Comparison of ENCODE assay signal across 8 mouse cellular contexts in the genomic region with DNA sequence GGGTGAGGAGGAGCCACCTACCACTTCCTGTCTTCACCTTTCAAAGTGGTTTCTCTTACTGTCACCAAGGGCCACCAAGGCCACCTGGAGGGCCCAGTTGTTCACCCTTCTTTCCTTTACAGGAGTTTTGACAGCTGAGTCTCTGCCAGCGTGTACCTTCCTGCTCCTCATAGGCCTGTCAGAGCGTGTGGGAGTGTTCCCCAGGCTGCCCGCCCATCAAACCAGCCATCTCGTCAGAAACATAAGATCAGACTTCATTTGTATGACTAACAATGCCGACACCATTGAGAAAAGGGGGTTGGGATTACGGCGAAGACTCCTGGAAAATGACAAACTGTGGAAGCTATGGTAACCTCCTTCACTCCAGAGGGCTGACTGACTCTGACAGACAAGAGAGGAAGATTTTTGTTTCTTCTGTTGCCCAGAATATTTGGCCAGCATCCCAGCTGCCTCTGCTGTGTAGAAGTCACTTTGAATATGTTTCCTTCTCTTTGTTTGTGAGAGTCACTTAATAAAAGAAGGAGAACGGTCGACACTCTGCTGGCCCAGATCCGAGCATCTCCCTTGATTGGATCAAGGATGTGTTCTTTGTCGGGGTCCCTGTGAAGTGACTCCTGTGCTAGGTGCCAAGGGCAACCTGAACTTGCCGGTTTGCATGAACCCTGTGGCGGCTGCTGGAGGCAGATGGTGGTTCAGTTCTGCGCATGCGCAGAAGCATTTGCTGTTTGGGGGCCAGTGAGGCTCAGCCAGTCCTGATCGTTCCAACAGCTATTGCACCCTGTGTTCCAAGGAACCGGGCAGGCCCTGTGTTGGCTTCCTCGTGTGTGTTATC. TPM values are rescaled to one million over a fixed set of nuclear protein-coding genes. Genes with fewer than 3 reads are reported as not detected.
DNase-seq lines count a peak whose midpoint lies in the region; ATAC-seq and TF ChIP-seq lines count a peak whose summit lies in the region.

No protein-coding gene starts in this region.

- no peaks in the 10 kb centered on the region for H3K36me3 ChIP-seq in midbrain, postnatal 0 days (ENCODE audit: insufficient read depth, low read length)

- H3K27me3 ChIP-seq in midbrain, postnatal 0 days (ENCODE audit: insufficient read depth, low read length) = no peaks in the 10 kb centered on the region; the same call in 1 of the 2 replicates

- WGBS in midbrain, postnatal 0 days = 54% methylated on average over 18 of the region's 18 CpGs

- H3K9ac ChIP-seq in midbrain, postnatal 0 days (replicated peaks; ENCODE audit: low read length, poor library complexity, severe bottlenecking) = no peak overlapping the region

- no peak overlapping the region for H3K4me2 ChIP-seq in midbrain, postnatal 0 days (ENCODE audit: low read depth, low read length, poor library complexity, severe bottlenecking)

- DNase-seq in frontal cortex, postnatal 14 days (ENCODE audit: low spot score in 2 of 2) = peak; percentile 44 to 47
- peak; percentile 45 for DNase-seq in cerebellum, adult 8-10 months
- peak; percentile 65 to 77 for DNase-seq in layer of hippocampus, adult 8-10 months (ENCODE audit: low spot score in 2 of 2)
- DNase-seq in midbrain, postnatal 0 days (ENCODE audit: low spot score) = peak; percentile 94
- no peak for DNase-seq in embryo, embryonic 9.5 days (ENCODE audit: extremely low spot score)
- DNase-seq in T-cell, adult 2 months (ENCODE audit: low spot score) = no peak
- DNase-seq in c-Kit-positive CD71-positive TER-119-positive erythroid progenitor cells, embryonic 14.5 days (ENCODE audit: low spot score) = no peak

- H3K27ac ChIP-seq in midbrain, postnatal 0 days (ENCODE audit: low read depth, low read length) = 0 out of 2 replicates have a peak overlapping the region, but pooled peaks have one; percentile 21

- no peak; the same call in 1 of the 2 replicates for ATAC-seq in frontal cortex, adult (ENCODE audit: low TSS enrichment)
- peak; percentile 57 for ATAC-seq in midbrain, postnatal 0 days (ENCODE audit: low FRiP score)

- H3K4me1 ChIP-seq in midbrain, postnatal 0 days (ENCODE audit: insufficient read depth, low read length) = 0 out of 2 replicates have a peak, but pooled peaks cover 3% of the 10 kb centered on the region

- no peak for TF ChIP-seq CTCF in midbrain, postnatal 0 days (IDR thresholded peaks at IDR 0.05)

- no peaks in the 10 kb centered on the region for H3K9me3 ChIP-seq in midbrain, postnatal 0 days (ENCODE audit: low read length)

- no peak overlapping the region for H3K4me3 ChIP-seq in midbrain, postnatal 0 days (ENCODE audit: low read depth, low read length)

RNA-seq across cellular contexts. Expression of gene Klhdc7a, which starts 34.6 kb away (rescaled TPM):
- 10 to 100 TPM in 1 of 4 experiments, 1 to 10 TPM in 3; 8.2 to 10.8 (median 9.0) TPM for total RNA-seq in layer of hippocampus, adult 8-10 months (2022)
- 1.1 and 1.4 TPM in 2 replicates for total RNA-seq in midbrain, postnatal 0 days (2014; rRNA removed)
- polyA plus RNA-seq in midbrain, postnatal 0 days (2015; fragmentation: Nextera tagmentation; extraction: Ambion mirVana) = 0.25 and 0.36 TPM in 2 replicates

Comparison
In these comparisons a context has a peak if more than half of its experiments do, and no peak if none do; other contexts are left out.
1. DNase-seq: peak in frontal cortex, postnatal 14 days (2 of 2), cerebellum, adult 8-10 months (single experiment), layer of hippocampus, adult 8-10 months (2 of 2) and midbrain, postnatal 0 days (single experiment); none in embryo, embryonic 9.5 days (single experiment), T-cell, adult 2 months (single experiment) and c-Kit-positive CD71-positive TER-119-positive erythroid progenitor cells, embryonic 14.5 days (single experiment).